Mouse (Mus musculus) heart, adult 2 months (tissue): ENCODE measurements around the gene Ttc21a. TPM values are rescaled to one million over a fixed set of nuclear protein-coding genes. Genes with fewer than 3 reads are reported as not detected.

Experiments used
- DNase-seq, 2 experiments: peaks; one replicate each; pipeline ENCODE4 v3.0.0; 2021
- H3K27ac ChIP-seq: fragments of 200-600 bp; 2 replicates; pipeline ENCODE4 v1.8.1; 2022
- H3K27me3 ChIP-seq: fragments of 200-500 bp; 2 replicates; pipeline ENCODE4 v1.6.1; 2012; ENCODE audit warnings: mild to moderate bottlenecking, low read length, inconsistent platforms, mixed read lengths; ENCODE audit not compliant: control insufficient read depth, insufficient read depth
- H3K36me3 ChIP-seq: fragments of 200-500 bp; 2 replicates; pipeline ENCODE4 v1.6.1; 2012; ENCODE audit warnings: low read length, inconsistent platforms; ENCODE audit not compliant: control insufficient read depth, insufficient read depth
- H3K4me1 ChIP-seq: fragments of 200-500 bp; 2 replicates; pipeline ENCODE4 v1.6.1; 2011; ENCODE audit warnings: low read length; ENCODE audit not compliant: control insufficient read depth, insufficient read depth
- H3K4me3 ChIP-seq: fragments of 200-600 bp; 2 replicates; pipeline ENCODE4 v1.8.1; 2022
- H3K79me2 ChIP-seq: fragments of 200-500 bp; replicated peaks from 2 replicates; pipeline ENCODE4 v1.6.1; 2012; ENCODE audit warnings: mild to moderate bottlenecking, inconsistent platforms, low read length, moderate library complexity, mixed read lengths; ENCODE audit not compliant: control insufficient read depth, insufficient read depth
- H3K9ac ChIP-seq: fragments of 200-500 bp; 2 replicates; pipeline ENCODE4 v1.6.1; 2012; ENCODE audit warnings: low read depth, mild to moderate bottlenecking, control low read depth, inconsistent platforms, low read length, mixed read lengths
- CTCF ChIP-seq: fragments of 200-600 bp; IDR thresholded peaks from 2 replicates; pipeline ENCODE4 v1.8.1; 2022; ENCODE audit warnings: antibody characterized with exemption, mild to moderate bottlenecking, moderate library complexity
- EP300 ChIP-seq: fragments of 200-500 bp; IDR thresholded peaks from 2 replicates; pipeline ENCODE4 v1.6.1; 2011; ENCODE audit warnings: low read depth, low read length, control low read depth; ENCODE audit not compliant: insufficient read depth
- POLR2A ChIP-seq: fragments of 200-500 bp; IDR thresholded peaks from 2 replicates; pipeline ENCODE4 v1.6.1; 2011; ENCODE audit warnings: mild to moderate bottlenecking, low read depth, low read length, control low read depth; ENCODE audit not compliant: insufficient read depth
- WGBS: fragments of 180-500 bp; shearing (Covaris S2); methylation state at CpG from one replicate; pipeline ENCODE4 v1.1.7; 2018; 5-methylcytosine and 5-hydroxymethylcytosine counted together
- intact Hi-C: fragments of 180-260 bp; cut with DNase I; formaldehyde crosslinking; loops from one replicate; pipeline ENCODE4 v1.15.1; 2025
- polyA plus RNA-seq: library from polyadenylated mRNA; depleted of rRNA; stranded (reverse); fragments of >200 nt; gene quantifications from 2 replicates; pipeline ENCODE4 v1.2.3, GENCODE M21; 2012
- total RNA-seq, 2 experiments: library from RNA; stranded (reverse); gene quantifications; 2 replicates each; pipeline ENCODE4 v1.2.3; 2021

The Ttc21a gene
- total and polyA plus RNA-seq, 3 experiments = 0.70 TPM; not detected in 2

GRCm38 (mm10) chr9:119999636-120000035 is 62.2 kb downstream of the Ttc21a start:
- TF ChIP-seq EP300 (no peak), CTCF (no peak), POLR2A (no peak)
- Histone ChIP-seq H3K4me3 (no peak overlapping the region), H3K4me1 (peaks cover 2% of the 10 kb centered on the region; the same call in 1 of the 2 replicates), H3K9ac (0 out of 2 replicates have a peak overlapping the region, but pooled peaks have one; percentile 9), H3K36me3 (no peaks in the 10 kb centered on the region), H3K79me2 (no peaks in the 10 kb centered on the region), H3K27me3 (no peaks in the 10 kb centered on the region), H3K27ac (no peak overlapping the region)
- WGBS = 51% methylated on average over 6 of the region's 6 CpGs
- DNase-seq = peak; percentile 47 to 63
- intact Hi-C loops = loop anchor here (1.0 kb wide), 1 partner anchor 14 kb away; no protein-coding TSS in a partner anchor

- Histone ChIP-seq H3K4me1 (peaks cover 2% of the 10 kb centered on the region; the same call in 1 of the 2 replicates), H3K4me3 (no peak overlapping the region), H3K36me3 (no peaks in the 10 kb centered on the region), H3K27ac (no peak overlapping the region; the same call in 1 of the 2 replicates), H3K9ac (no peak overlapping the region), H3K79me2 (no peaks in the 10 kb centered on the region), H3K27me3 (no peaks in the 10 kb centered on the region)
- TF ChIP-seq POLR2A (no peak), EP300 (no peak), CTCF (no peak)
- WGBS = 82% methylated on average over 5 of the region's 5 CpGs
- intact Hi-C loops = loop anchor here (1.0 kb wide), 1 partner anchor 15 kb away; no protein-coding TSS in a partner anchor
- no peak for DNase-seq
Measured at GRCm38 (mm10) chr9:120000761-120001160, 63.4 kb downstream of the Ttc21a start.

- H3K4me3 ChIP-seq = peak overlapping the region; percentile 45
- H3K27me3 ChIP-seq = no peaks in the 10 kb centered on the region
- 9% methylated on average over 31 of the region's 31 CpGs for WGBS
- H3K4me1 ChIP-seq = peaks cover 2% of the 10 kb centered on the region; the same call in 1 of the 2 replicates
- DNase-seq = peak; percentile 91 to 92
- H3K27ac ChIP-seq = peak overlapping the region; percentile 69
- intact Hi-C loops = no loop called here
- peak overlapping the region; percentile 40 for H3K9ac ChIP-seq
- TF ChIP-seq EP300 = peak; percentile 81
- TF ChIP-seq POLR2A = peak; percentile 63
- TF ChIP-seq CTCF = no peak
- no peaks in the 10 kb centered on the region for H3K79me2 ChIP-seq
- H3K36me3 ChIP-seq = no peaks in the 10 kb centered on the region
Measured at GRCm38 (mm10) chr9:120001945-120002725, 64.7 kb downstream of the Ttc21a start.

GRCm38 (mm10) chr9:120002893-120003292 is 65.5 kb downstream of the Ttc21a start:
- no peaks in the 10 kb centered on the region for H3K79me2 ChIP-seq
- no peak overlapping the region for H3K4me3 ChIP-seq
- H3K27ac ChIP-seq = no peak overlapping the region
- no peak overlapping the region for H3K9ac ChIP-seq
- H3K4me1 ChIP-seq = peaks cover 2% of the 10 kb centered on the region; the same call in 1 of the 2 replicates
- WGBS = 88% methylated on average over 5 of the region's 5 CpGs
- DNase-seq = no peak
- no peaks in the 10 kb centered on the region for H3K36me3 ChIP-seq
- TF ChIP-seq EP300 = no peak
- no peak for TF ChIP-seq POLR2A
- TF ChIP-seq CTCF = no peak
- intact Hi-C loops = no loop called here
- H3K27me3 ChIP-seq = no peaks in the 10 kb centered on the region

GRCm38 (mm10) chr9:120005936-120006335 is 68.5 kb downstream of the Ttc21a start:
- Histone ChIP-seq H3K27me3 (no peaks in the 10 kb centered on the region), H3K4me3 (no peak overlapping the region), H3K36me3 (no peaks in the 10 kb centered on the region), H3K9ac (no peak overlapping the region), H3K4me1 (peaks cover 2% of the 10 kb centered on the region; the same call in 1 of the 2 replicates), H3K27ac (no peak overlapping the region), H3K79me2 (no peaks in the 10 kb centered on the region)
- WGBS = 77% methylated on average over 3 of the region's 3 CpGs
- intact Hi-C loops = no loop called here
- no peak for TF ChIP-seq EP300
- TF ChIP-seq POLR2A = no peak
- no peak for TF ChIP-seq CTCF
- no peak for DNase-seq

- WGBS = 94% methylated on average over 1 of the region's 1 CpGs
- intact Hi-C loops = no loop called here
- no peak for DNase-seq
- H3K36me3 ChIP-seq = no peaks in the 10 kb centered on the region
- H3K27me3 ChIP-seq = no peaks in the 10 kb centered on the region
- H3K4me3 ChIP-seq = no peak overlapping the region
- H3K9ac ChIP-seq = no peak overlapping the region
- H3K27ac ChIP-seq = no peak overlapping the region
- TF ChIP-seq POLR2A (no peak), CTCF (peak; percentile 32; the same call in 1 of the 2 replicates)
- no peaks in the 10 kb centered on the region; the same call in 1 of the 2 replicates for H3K4me1 ChIP-seq
- no peaks in the 10 kb centered on the region for H3K79me2 ChIP-seq
Measured at GRCm38 (mm10) chr9:120007833-120008232, 70.4 kb downstream of the Ttc21a start.
